Mouse (Mus musculus) mature B cell (primary cell): Measurements from ENCODE around the gene Arhgef19.

Experiments used
- in situ Hi-C: fragments of 300-500 bp; cut with MboI; formaldehyde crosslinking; loops from 2 replicates; pipeline ENCODE4 v1.14.3; 2019

Gene Arhgef19

DNA sequence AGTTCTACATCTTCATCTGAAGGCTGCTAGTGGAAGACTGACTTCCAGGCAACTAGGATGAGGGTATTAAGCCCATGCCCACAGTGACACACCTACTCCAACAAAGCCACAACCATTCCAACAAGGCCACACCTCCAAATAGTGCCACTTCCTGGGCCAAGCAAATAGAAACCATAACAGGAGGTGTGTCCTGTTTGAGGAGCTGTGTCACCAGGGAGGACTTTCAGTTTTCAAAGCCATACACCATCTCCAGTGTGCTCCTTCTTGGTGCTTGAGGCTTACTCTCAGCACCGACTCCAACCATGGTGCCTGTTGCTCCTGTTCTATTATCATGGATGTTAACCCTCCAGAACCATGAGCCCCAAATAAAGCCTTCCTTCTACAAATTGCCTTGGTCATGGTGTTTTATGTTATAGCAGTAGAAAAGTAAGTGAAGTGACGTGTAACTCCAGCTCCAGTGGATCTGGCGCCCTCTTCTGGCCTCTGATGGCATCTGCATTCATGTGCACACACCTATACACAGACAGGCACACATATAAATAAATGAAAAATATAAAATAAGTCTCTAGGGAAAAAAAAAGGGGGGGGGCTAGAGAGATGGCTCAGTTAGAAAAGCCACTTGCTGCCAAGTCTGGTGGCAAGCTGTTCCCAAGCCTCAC, 26.8 kb downstream of the Arhgef19 start:
- in situ Hi-C loops = no loop called here

DNA sequence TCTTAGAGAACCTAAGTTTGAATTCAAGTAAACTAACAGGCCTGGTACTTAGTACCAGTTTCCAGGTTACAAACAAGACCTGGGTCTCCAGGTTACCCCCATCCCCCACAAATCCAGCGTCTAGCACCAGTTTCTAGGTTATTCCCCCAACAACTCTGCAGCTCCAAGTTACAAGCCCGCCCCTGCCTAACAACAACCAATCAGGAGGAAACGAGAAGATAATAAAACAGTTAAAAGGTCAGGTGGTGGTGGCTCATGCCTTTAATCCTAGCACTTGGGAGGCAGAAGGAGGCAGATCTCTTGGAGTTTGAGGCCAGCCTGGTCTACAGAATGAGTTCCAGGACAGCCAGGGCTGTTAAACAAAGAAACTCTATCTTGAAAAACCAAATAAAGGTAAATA, 28.0 kb downstream of the Arhgef19 start:
- in situ Hi-C loops = no loop called here

DNA sequence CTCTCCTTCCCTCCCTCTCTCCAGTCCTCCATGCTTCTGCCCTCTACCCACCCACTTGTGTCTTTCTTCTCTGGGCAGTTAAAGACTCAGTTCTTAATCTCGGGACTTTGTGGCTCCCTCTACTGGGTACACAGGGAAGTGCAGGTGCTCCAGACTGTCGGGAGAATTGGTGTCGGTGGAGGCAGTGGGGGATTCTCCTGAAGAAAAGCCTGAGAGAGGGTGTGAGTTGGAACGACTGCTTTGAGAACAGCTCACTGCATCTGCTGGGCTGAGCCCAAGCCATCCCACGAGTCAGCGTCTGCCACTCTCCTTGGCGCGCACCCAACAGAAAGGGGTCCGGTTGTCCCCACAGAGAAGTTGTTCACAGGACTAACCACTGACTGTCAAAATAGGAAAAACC, 28.5 kb downstream of the Arhgef19 start:
- in situ Hi-C loops = no loop called here

DNA sequence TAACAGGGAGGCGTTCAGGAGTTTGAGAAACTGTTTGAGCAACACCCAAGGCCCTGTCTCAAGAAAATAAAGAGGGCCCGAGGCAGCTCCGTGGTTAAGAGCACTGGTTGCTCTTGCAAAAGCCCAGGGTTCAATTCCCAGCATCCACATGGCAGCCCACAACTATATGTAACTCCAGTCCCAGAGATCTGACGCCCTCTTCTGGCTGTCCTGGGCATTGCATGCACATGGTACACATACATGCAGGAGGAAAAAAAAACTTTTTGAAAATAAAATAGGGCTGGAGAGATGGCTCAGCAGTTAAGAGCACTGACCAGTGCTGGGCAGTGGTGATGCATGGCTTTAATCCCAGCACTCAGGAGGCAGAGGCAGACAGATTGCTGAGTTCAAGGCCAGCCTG, 29.1 kb downstream of the Arhgef19 start:
- in situ Hi-C loops = no loop called here

DNA sequence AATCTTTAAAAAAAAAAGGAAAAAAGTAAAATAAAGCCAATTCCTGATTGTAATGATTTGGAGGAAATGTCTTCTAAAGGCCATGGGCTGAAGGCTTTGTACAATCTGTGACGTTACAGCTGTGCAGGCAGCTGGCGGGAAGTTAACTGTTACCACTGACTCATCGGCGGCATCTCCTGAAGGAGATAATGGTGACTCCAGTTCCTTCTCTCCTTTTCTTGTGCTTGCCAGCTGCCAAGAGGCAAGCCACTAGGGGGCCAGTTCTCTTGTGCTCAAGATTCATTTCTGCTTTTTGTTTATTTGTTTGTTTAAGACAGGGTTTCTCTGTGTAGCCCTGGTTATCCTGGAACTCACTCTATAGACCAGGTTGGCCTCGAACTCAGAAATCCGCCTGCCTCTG, 29.8 kb downstream of the Arhgef19 start:
- in situ Hi-C loops = no loop called here

DNA sequence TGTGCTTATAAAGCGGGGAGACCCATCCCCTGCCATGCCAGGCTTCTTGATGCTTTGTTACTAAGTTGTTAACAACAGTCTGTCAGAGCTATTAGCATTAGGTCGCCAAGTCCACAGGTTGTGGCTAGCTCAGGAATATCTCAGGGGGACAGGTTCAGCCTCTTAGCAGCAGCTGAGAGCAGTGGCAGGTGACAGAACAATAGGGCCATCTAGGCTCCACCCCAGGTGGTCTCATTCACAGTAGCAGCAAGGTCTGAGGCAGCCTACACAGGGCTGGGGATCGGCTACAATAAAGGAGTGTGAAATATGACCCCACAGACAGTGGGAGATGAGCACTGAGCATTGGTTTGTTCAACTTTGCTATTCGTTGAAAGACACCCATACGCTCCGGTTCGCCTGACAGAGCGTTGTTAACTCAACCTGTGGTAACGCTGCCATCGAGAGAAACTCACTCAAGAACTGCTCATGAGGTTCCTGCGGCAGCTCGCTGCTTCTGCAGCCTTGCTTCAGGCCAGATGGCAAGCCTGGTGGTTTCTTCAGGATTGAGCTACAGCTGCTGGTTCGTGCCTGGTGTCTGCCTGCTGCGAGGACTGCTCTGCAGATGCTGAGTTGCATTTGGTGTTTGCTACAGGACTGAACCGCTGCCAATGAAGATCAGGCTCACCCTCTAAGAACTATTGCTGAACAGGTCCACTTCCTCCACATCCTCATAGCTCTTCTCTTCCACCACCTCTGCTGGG, 31.1 kb downstream of the Arhgef19 start:
- in situ Hi-C loops = loop anchor here (10.0 kb wide), 1 partner anchor 94 kb away; the partner anchor contains the start of gene Fam131c

DNA sequence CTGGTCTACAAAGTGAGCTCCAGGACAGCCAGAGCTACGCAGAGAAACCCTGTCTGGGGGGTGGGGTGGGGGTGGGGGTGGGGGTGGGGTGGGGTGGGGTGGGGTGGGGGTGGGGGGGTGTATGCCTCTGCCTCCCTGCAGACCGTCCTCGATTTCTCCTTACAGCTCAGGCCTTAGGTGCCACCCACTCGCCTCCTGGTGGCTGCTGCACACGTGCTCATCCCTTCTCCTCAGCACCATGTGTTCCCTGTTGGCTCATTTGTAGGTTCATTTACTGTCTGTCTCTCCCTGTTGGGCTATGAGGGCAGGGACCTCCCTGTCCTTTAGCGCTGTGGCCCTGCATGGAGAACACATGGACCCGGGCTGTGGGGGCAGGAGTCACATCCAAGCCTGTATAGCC, 31.9 kb downstream of the Arhgef19 start:
- in situ Hi-C loops = loop anchor here (10.0 kb wide), 1 partner anchor 94 kb away; the partner anchor contains the start of gene Fam131c

DNA sequence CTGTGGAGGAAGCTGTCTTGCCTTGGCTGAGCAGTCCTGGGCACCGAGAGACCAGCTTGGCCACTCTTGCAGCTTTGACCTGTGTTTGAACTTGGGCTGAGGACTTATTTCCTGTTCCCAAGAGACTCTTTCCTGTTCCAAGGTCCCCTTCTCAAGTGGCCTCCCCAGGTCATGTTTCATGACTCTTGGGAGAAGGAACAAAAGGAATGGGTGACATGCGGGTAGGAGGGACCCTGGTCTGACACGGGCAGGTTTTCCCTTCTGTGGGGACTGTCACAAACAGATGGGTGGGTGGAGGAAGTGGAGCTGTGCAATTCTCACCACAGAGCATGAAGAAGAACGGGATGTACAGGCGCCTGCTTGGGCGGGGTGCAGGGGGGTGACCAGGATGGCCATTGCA, 32.4 kb downstream of the Arhgef19 start:
- in situ Hi-C loops = loop anchor here (10.0 kb wide), 1 partner anchor 93 kb away; the partner anchor contains the start of gene Fam131c

DNA sequence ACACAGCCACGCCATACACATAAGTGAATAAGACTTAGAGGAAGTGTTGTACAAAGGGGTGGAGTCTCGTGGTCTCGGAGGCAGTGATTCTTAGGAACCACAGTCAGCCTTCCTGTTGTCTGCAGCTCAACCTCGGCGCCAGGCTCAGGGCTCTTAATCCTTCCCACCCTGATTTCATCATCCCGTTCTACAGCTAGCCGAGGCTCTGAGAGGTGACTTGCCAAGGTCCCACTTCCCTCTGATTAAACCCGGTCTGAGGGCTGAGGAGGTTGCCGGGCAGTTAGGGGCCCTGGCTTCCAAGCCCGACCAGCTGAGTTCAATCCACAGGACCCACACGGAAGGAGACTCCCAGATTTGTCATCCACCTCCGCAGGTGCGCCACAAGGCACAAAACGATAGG, 33.6 kb downstream of the Arhgef19 start:
- in situ Hi-C loops = loop anchor here (10.0 kb wide), 1 partner anchor 92 kb away; the partner anchor contains the start of gene Fam131c

DNA sequence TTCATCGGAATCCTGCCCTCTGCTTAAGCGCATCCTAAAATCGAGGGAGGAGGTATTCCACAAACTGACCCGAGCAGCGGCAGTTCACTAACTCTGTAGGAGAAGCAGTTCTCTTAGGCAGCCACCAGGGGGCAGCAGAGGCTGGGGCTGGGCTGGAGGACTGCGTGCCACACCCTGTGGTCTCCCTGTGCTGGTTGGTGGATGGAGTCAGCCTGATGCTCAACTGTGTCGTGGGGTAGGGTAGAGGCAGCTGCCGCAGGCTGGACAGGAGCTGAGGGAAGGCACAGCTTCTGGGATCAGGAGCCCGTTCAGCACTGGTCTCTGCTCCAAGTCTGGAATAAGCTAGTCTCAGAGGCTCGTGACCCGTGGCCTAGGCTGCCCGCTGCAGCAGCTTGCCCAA, 34.0 kb downstream of the Arhgef19 start:
- in situ Hi-C loops = loop anchor here (10.0 kb wide), 1 partner anchor 92 kb away; the partner anchor contains the start of gene Fam131c

DNA sequence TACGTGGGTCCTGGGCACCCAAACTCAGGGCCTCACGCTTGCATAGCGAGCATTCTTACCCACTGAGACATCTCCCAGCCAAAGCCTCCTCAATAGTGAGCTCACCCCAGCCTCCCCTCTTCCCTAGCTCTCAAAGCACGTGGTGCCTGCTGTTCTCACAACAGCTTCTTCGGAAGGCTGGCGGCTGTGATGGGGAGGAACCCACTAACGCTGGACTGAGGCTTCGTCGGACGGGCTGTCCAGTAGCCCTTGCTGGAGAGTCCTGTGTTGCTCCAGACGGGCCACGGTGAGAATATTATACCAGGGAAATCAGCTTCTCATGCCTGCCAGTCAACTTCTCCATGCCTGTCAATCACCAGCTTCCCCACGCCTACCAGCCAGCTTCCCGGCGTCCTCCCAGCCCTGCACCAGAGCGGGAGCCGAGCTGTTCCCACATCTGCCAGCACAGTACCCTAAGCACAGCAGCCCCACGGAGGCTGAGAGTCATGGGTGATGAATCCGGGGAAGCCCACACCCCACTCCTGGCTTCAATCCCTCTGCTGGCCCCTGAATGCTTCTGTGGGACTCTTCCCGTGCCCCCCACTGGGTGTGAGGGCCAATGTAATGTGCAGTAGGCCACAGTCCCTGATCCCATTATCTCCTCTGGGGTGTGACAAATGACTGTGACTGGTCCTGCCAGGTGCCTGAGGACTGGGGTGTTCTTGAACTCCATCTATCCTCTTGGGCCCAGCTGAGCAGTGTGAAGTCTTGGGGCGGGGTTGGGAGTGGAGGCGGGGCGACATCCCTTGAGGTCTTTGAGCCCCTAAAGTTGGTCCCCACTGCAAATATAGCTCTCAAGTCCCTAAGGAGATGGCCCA, 35.4 kb downstream of the Arhgef19 start:
- in situ Hi-C loops = loop anchor here (10.0 kb wide), 1 partner anchor 90 kb away; the partner anchor contains the start of gene Fam131c

DNA sequence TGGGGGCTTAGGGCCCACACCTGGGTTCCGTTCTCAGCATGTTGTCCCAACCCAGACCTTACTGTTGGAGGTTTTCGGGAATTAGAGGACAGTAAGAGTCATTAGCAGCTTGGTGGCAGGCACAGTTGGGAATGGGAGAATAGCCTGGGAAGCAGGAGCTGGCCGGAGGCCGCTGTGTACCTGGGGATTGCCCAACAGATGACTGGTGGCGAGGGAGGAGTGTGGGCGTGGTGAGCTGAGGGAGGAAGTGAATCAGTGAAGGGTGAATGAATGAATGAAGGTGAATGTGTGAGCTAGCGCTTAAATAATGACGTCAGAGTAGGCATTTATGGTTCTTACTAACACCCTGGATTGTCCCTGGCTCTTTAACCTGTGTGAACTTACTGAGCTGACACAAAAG, 37.9 kb downstream of the Arhgef19 start:
- in situ Hi-C loops = loop anchor here (10.0 kb wide), 1 partner anchor 88 kb away; the partner anchor contains the start of gene Fam131c

DNA sequence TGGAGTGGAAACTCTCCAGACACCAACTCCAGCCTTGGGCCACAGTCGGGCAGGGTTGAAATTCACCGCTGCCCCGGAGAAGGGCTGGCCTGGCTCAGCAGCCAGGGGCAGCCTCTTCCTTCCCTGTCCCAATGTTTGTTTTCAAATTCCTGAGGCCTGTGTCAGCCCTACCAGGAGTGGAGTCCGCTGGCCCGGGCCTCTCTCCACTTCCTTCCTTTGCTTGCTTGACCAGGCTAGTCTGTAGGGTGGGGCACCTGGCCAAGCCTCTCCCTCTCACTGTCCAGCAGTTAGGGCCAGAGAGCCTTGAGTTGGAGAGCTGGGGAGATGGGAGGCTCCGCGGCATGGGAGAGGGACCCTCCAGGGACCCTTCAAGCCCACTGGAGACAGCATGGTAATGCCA, 38.9 kb downstream of the Arhgef19 start:
- in situ Hi-C loops = loop anchor here (10.0 kb wide), 1 partner anchor 87 kb away; the partner anchor contains the start of gene Fam131c

DNA sequence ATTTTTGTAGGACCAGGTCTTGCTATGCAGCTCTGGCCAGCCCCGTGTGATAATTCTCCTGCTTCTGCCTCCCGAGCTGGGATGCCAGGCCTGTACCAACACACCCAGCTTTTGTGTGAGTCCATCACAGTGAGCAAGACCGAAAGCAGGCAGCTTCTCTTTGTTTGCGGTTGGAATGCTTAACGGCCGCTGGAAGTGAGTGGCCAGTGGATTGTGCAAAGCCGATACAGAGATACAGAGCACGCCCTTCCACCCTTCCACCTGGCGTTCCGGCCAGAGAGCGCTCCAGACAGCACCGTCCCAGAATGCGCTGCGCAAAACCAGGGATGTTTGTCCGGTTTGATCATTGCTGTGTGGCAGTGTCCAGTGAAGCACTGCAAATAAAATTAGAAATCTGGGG, 40.0 kb downstream of the Arhgef19 start:
- in situ Hi-C loops = loop anchor here (10.0 kb wide), 1 partner anchor 85 kb away; the partner anchor contains the start of gene Fam131c

DNA sequence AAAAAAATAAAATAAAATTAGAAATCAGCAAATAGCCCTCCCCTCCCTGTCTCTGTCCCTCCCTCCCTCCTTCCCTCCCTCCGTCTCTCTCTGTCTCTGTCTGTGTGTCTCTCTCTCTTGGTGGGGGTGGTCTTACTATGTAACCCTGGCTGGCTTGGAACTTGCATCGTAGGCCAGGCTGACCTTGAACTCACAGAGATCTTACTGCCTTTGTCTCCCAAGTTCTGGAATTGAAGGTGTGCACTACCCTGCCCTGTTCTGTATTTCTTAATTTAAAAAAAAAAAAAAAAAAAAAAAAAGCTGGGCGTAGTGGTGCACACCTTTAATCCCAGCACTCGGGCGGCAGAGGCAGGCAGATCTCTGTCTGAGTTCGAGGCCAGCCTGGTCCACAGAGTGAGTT, 40.5 kb downstream of the Arhgef19 start:
- in situ Hi-C loops = loop anchor here (10.0 kb wide), 1 partner anchor 85 kb away; the partner anchor contains the start of gene Fam131c

DNA sequence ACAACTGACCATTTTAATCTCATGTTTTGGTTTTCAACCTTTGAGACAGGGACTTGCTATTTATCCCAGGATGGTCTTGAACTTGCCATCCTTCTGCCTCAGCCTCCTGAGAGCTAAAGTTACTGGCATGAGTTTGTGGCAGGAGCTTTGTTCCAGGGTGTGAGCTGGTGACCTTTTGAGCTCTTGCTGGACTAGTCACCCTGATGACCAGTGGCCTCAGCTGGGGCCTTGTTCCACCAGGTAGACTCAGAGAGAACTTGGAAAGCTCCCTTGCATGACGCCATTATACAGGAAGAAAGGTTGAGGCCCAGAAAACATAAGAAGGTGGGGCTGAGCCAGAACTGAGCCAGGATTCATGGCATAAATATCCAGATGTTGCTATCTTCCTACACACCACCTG, 41.2 kb downstream of the Arhgef19 start:
- in situ Hi-C loops = no loop called here

DNA sequence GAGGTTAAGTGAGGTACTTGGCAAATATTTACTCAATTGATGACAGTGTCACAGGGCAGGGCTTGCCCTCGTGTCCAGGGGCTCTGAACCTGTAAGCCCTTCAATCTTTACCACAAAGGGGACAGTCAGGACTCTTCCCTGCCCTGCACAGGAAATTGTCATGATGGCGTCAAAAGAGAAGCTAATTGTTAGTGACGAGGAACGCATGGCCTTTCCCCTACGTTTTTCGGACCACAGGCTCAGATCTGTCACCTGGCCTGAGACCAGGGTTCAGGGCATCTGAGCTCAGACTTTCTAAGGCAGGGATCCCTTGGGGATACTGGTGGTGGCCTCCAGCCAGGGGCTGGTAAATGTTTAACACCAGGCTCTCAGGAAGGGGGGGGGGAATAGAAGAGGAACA, 41.9 kb downstream of the Arhgef19 start:
- in situ Hi-C loops = no loop called here

DNA sequence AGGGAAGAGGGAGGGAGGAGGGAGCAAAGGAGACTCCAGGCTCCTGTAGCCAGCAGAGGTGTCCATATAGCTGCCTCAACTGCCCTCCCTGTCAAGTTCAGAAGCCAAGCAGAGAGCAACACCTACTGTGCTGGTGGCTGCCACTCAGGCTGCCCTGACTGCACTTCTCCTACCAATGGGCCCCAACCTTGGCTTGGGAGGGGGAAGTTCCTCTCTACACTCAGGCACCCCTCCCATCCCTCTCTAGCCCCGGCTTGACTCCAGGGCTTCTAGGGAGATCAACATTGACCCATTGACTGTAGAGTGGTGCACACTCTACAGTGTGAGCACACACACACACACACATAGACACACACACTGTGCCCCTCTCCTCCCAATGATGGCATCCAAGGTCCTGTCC, 42.3 kb downstream of the Arhgef19 start:
- in situ Hi-C loops = no loop called here

DNA sequence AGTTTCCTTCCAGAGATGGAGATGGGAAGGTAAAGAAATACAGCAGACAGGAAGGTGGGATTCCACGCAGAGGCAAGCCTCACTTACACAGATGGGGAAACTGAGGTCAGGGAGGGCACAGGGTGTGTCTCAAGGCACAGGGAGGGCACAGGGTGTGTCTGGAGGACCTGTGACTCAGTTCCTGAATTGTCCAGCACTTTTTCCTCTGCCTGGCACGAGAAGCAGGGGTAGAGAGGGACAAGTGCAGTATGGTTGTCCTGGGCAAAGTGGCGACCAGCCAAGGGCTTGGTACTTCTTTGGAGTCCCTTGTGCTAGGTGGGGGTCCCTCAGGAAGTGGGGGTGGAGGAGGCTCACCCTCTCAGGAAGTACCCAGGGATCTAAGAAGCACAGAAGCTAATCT, 42.8 kb downstream of the Arhgef19 start:
- in situ Hi-C loops = no loop called here

DNA sequence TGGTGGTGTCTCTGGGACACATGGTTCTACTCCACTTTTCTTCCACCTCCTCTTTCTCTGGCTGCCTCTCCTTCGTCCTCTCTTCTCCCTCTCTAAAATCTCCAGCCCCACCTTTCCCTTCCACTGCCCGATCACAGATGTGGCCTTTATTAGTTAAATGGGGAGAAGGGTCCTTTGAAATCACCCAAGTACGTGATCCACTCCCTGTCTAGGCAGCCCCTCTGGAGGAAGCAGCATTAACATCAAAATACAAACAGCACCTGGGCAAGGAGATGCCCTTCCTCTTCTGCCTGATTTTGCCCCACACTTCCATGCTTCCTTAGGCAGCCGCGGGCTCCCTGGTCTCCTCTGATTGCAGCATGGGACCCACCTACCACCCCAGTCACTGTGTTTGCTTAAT, 43.3 kb downstream of the Arhgef19 start:
- in situ Hi-C loops = no loop called here

DNA sequence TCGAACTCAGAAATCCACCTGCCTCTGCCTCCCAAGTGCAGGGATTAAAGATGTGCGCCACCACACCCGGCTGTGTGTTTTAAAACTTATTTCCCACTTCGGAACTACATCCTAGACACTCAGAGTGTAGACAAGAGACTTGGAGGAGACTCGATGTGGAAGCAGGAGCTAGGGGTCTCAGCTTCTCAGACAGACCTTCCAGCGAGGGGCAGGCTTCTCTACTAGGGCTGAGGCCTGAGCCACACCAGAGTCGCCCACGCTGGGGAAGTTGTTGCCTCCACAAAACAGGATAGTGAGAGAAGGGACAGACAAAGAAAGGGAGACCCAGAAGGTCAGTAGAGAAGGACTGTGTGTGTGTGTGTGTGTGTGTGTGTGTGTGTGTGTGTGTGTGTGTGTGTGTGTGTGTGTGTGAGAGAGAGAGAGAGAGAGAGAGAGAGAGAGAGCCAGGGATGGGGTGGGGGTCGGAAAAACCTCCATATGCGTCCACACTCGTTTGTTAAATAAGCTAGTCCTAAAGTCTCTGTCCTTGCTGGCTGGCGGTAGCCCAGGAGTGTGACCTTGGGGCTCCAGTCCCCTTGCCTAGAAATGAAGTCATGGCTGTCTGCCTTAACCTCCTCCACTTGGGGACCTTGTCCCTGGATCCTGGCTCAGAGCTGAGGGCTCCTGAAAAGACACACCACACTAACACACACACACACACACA, 44.0 kb downstream of the Arhgef19 start:
- in situ Hi-C loops = no loop called here
